Mouse (Mus musculus) neutrophil, adult 5-6 weeks (primary cell): Measurements from ENCODE around the gene Rsrp1. TPM values are rescaled to one million over a fixed set of nuclear protein-coding genes. Genes with fewer than 3 reads are reported as not detected.
"Not testable (repeated sequence)": the region's sequence is repeated elsewhere in the genome, so short reads cannot be mapped to it uniquely, and the experiment has no call there.

Source experiments
- ATAC-seq: fragments of 151-379, 151-347 bp; 2 replicates; pipeline ENCODE4 v1.8.0; 2017; ENCODE audit warnings: mild to moderate bottlenecking, moderate TSS enrichment; ENCODE audit not compliant: insufficient number of reproducible peaks, poor library complexity, low FRiP score, severe bottlenecking; ENCODE audit errors: extremely low read depth
- total RNA-seq: library from RNA; stranded (forward); fragments of 200-1000 nt; gene quantifications from 2 replicates; pipeline ENCODE4 v1.2.3, GENCODE M21; 2017

The Rsrp1 gene
- total RNA-seq: 622 and 656 TPM in 2 replicates

- peak; percentile 81 for ATAC-seq
Measured at GRCm38 (mm10) chr4:134923258-134924018, at the start of gene Rsrp1. Rsrp1 (plus strand) TSS chr4:134923592.

GRCm38 (mm10) chr4:134876171-134876570 is 47.2 kb upstream of the Rsrp1 start:
- ATAC-seq: no peak

- peak; percentile 59 for ATAC-seq
Measured at GRCm38 (mm10) chr4:134879410-134879981, 43.9 kb upstream of the Rsrp1 start.

GRCm38 (mm10) chr4:134880041-134880440 is 43.4 kb upstream of the Rsrp1 start:
- ATAC-seq: no peak

- ATAC-seq: peak; percentile 48; the same call in 1 of the 2 replicates
Measured at GRCm38 (mm10) chr4:134883266-134883665, 40.1 kb upstream of the Rsrp1 start.

GRCm38 (mm10) chr4:134883808-134884207 is 39.6 kb upstream of the Rsrp1 start:
- ATAC-seq: no peak

- no peak for ATAC-seq
Measured at GRCm38 (mm10) chr4:134884364-134884763, 39.0 kb upstream of the Rsrp1 start.

- ATAC-seq: no peak
Measured at GRCm38 (mm10) chr4:134892096-134892495, 31.3 kb upstream of the Rsrp1 start.

GRCm38 (mm10) chr4:134897256-134897655 is 26.1 kb upstream of the Rsrp1 start:
- no peak for ATAC-seq

GRCm38 (mm10) chr4:134901126-134901525 is 22.3 kb upstream of the Rsrp1 start:
- ATAC-seq: no peak

GRCm38 (mm10) chr4:134903046-134903445 is 20.3 kb upstream of the Rsrp1 start:
- ATAC-seq: no peak

GRCm38 (mm10) chr4:134911406-134911805 is 12.0 kb upstream of the Rsrp1 start:
- not testable (repeated sequence) for ATAC-seq

- peak; percentile 46; the same call in 1 of the 2 replicates for ATAC-seq
Measured at GRCm38 (mm10) chr4:134913413-134913812, 10.0 kb upstream of the Rsrp1 start.

- no peak for ATAC-seq
Measured at GRCm38 (mm10) chr4:134914122-134914863, 9.1 kb upstream of the Rsrp1 start.

GRCm38 (mm10) chr4:134914864-134915209 is 8.6 kb upstream of the Rsrp1 start, which contains the start of gene Tmem50a:
Tmem50a (minus strand) TSS chr4:134915024.
- peak; percentile 87 for ATAC-seq

- no peak for ATAC-seq
Measured at GRCm38 (mm10) chr4:134915223-134916050, 8.0 kb upstream of the Rsrp1 start.

- no peak for ATAC-seq
Measured at GRCm38 (mm10) chr4:134917194-134917593, 6.2 kb upstream of the Rsrp1 start.

GRCm38 (mm10) chr4:134918381-134918780 is 5.0 kb upstream of the Rsrp1 start:
- no peak for ATAC-seq
